8 mouse cellular contexts compared by ENCODE assay signal in the genomic region with DNA sequence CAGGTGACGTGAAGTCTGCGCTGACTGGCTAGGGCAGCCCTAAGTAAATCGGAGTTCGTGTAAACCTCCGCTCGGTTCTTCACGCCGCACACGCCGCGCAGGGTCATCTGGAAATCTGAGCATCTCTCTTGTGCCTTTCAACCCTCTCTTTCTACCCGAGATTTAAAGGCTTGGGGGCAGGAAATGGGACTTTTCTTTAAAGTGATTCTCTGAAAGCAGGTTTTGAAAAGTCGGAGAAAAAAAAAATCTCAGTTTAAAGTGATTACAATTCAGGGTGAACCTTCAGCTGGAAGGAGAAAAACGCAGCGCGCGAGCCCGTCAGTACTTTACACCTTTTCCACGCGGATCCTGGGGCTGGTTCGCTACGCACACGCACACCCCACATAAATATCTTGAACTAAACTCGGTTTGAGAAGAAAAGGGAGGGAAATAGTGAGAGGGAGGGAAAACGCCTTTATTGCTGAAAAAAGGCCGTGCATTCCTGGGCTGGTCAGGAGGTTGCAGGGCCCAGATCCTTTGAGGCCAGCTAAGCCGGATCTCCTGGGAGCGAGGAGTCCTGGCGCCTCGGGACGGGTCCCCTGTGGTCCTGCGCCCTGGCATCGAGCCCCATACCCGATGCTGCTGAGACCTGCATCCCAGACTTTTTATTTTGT. TPM values are rescaled to one million over a fixed set of nuclear protein-coding genes. Genes with fewer than 3 reads are reported as not detected.
DNase-seq lines count a peak whose midpoint lies in the region; ATAC-seq lines count a peak whose summit lies in the region.

No protein-coding gene starts in this region.

- H3K4me2 ChIP-seq in intestine, embryonic 15.5 days (replicated peaks) = peak overlapping the region; percentile 97
- peak overlapping the region; percentile 92 for H3K4me2 ChIP-seq in limb, embryonic 15.5 days
- H3K4me2 ChIP-seq in neural tube, embryonic 11.5 days (ENCODE audit: low read depth) = peak overlapping the region; percentile 87

- H3K27me3 ChIP-seq in intestine, embryonic 15.5 days (replicated peaks) = no peaks in the 10 kb centered on the region
- H3K27me3 ChIP-seq in limb, embryonic 15.5 days = no peaks in the 10 kb centered on the region
- H3K27me3 ChIP-seq in neural tube, embryonic 11.5 days (ENCODE audit: control insufficient read depth, insufficient read depth, low read length) = no peaks in the 10 kb centered on the region

- 0 out of 2 replicates have a peak, but pooled peaks cover 3% of the 10 kb centered on the region for H3K4me1 ChIP-seq in intestine, embryonic 15.5 days (replicated peaks)
- peaks cover 12% of the 10 kb centered on the region for H3K4me1 ChIP-seq in limb, embryonic 15.5 days
- H3K4me1 ChIP-seq in neural tube, embryonic 11.5 days (ENCODE audit: control insufficient read depth, insufficient read depth, low read length) = no peaks in the 10 kb centered on the region

- H3K27ac ChIP-seq in intestine, embryonic 15.5 days = peak overlapping the region; percentile 74
- H3K27ac ChIP-seq in limb, embryonic 15.5 days = peak overlapping the region; percentile 98
- H3K27ac ChIP-seq in neural tube, embryonic 11.5 days (ENCODE audit: low read depth, low read length) = no peak overlapping the region

- H3K9ac ChIP-seq in intestine, embryonic 15.5 days = peak overlapping the region; percentile 62
- peak overlapping the region; percentile 26 for H3K9ac ChIP-seq in limb, embryonic 15.5 days
- peak overlapping the region; percentile 60 for H3K9ac ChIP-seq in neural tube, embryonic 11.5 days (ENCODE audit: low read length)

- peak; percentile 15 for ATAC-seq in intestine, embryonic 15.5 days
- no peak for ATAC-seq in limb, embryonic 15.5 days (ENCODE audit: insufficient number of reproducible peaks, low FRiP score, low TSS enrichment, low read depth)
- ATAC-seq in neural tube, embryonic 11.5 days (ENCODE audit: insufficient read depth, low FRiP score, low TSS enrichment) = peak; percentile 14; the same call in 1 of the 2 replicates
- no peak for ATAC-seq in inflammation-experienced regulatory T-cells, adult 6 months

- no peaks in the 10 kb centered on the region for H3K9me3 ChIP-seq in intestine, embryonic 15.5 days
- H3K9me3 ChIP-seq in limb, embryonic 15.5 days = no peaks in the 10 kb centered on the region
- H3K9me3 ChIP-seq in neural tube, embryonic 11.5 days (ENCODE audit: control insufficient read depth, low read length) = no peaks in the 10 kb centered on the region

- DNase-seq in kidney, adult 11 months = peak; percentile 29
- no peak for DNase-seq in kidney, adult 9 months
- peak; percentile 24 for DNase-seq in cerebellum, adult 8-10 months
- peak; percentile 25 to 32 for DNase-seq in frontal cortex, postnatal 25 days (ENCODE audit: low spot score in 2 of 2)
- no peak for DNase-seq in neural tube, embryonic 11.5 days (ENCODE audit: low spot score)

- under 1% methylated on average over 34 of the region's 34 CpGs for WGBS in intestine, embryonic 15.5 days
- under 1% methylated on average over 34 of the region's 34 CpGs for WGBS in limb, embryonic 15.5 days
- WGBS in neural tube, embryonic 11.5 days = under 1% methylated on average over 34 of the region's 34 CpGs

- peak overlapping the region; percentile 85 for H3K4me3 ChIP-seq in intestine, embryonic 15.5 days (replicated peaks)
- H3K4me3 ChIP-seq in limb, embryonic 15.5 days = peak overlapping the region; percentile 79
- peak overlapping the region; percentile 58 for H3K4me3 ChIP-seq in neural tube, embryonic 11.5 days (ENCODE audit: low read depth, low read length)

- H3K36me3 ChIP-seq in intestine, embryonic 15.5 days = no peaks in the 10 kb centered on the region
- H3K36me3 ChIP-seq in limb, embryonic 15.5 days = no peaks in the 10 kb centered on the region
- H3K36me3 ChIP-seq in neural tube, embryonic 11.5 days (ENCODE audit: control insufficient read depth, insufficient read depth, low read length) = no peaks in the 10 kb centered on the region

RNA-seq across cellular contexts. Expression of gene Efna5, which starts 2.5 kb away (rescaled TPM):
- polyA plus RNA-seq in intestine, embryonic 15.5 days (2015; fragmentation: Nextera tagmentation; extraction: Ambion mirVana) = 25.4 and 30.3 TPM in 2 replicates
- polyA plus RNA-seq in limb, embryonic 15.5 days (2015; fragmentation: Nextera tagmentation; extraction: Ambion mirVana) = 53.6 and 62.1 TPM in 2 replicates
- polyA plus RNA-seq in neural tube, embryonic 11.5 days (2014; fragmentation: Nextera tagmentation; extraction: Ambion mirVana) = 40.1 and 40.3 TPM in 2 replicates
- polyA plus RNA-seq in inflammation-experienced regulatory T-cells, adult 6 months (2017; shearing (Covaris generic)) = under 1 TPM in 2 of 3 experiments, not detected in 1; 0.13 TPM

Comparison
In these comparisons a context has a peak if more than half of its experiments do, and no peak if none do; other contexts are left out.
1. DNase-seq: peak in kidney, adult 11 months (single experiment), cerebellum, adult 8-10 months (single experiment) and frontal cortex, postnatal 25 days (2 of 2); none in kidney, adult 9 months (single experiment) and neural tube, embryonic 11.5 days (single experiment).
2. ATAC-seq: peak in intestine, embryonic 15.5 days (single experiment) and neural tube, embryonic 11.5 days (single experiment); none in limb, embryonic 15.5 days (single experiment) and inflammation-experienced regulatory T-cells, adult 6 months (single experiment).
3. RNA of gene Efna5, which starts 2.5 kb away (polyA plus RNA-seq): 53.6 to 62.1 TPM in limb, embryonic 15.5 days, 40.1 to 40.3 TPM in neural tube, embryonic 11.5 days and 25.4 to 30.3 TPM in intestine, embryonic 15.5 days; 0.13 TPM in inflammation-experienced regulatory T-cells, adult 6 months; every median in the first group is over 10 times any median in the second.
4. Peak in every context shown above with its lines, with median percentiles within 50 percentile points of each other: H3K4me2 ChIP-seq, H3K4me3 ChIP-seq and H3K9ac ChIP-seq.